Mouse (Mus musculus): ENCODE measurements around the gene Tenm4.

The Tenm4 gene

GRCm38 (mm10) chr7:96808059-96808646 is 637.1 kb downstream of the Tenm4 start:
- no peak for DNase-seq (ENCODE audit: low spot score in 2 of 2)

GRCm38 (mm10) chr7:96811691-96812090 is 640.6 kb downstream of the Tenm4 start:
- no peak for DNase-seq (ENCODE audit: low spot score in 2 of 2)

DNA sequence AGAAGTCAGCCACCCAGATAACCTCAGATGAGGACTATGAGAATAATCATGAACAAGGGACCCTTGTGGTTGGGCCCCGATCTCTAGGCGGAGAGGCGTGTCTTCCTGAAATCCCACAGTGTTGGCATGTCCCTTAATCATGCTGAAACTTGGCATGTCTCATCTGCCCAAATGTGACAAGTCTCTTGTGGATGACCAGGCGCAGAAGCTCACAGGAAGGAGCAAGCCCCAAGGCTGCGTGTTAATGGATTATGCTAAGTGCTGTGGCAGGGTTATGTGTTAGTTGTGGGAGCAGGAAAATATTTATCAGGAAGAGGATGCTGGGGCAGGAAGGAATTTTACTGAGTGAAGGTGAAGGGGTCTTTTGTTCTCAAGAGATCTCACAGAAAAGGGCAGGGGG is 642.0 kb downstream of the Tenm4 start:
- DNase-seq (ENCODE audit: low spot score in 2 of 2): no peak

GRCm38 (mm10) chr7:96813497-96814400 is 642.7 kb downstream of the Tenm4 start:
- DNase-seq (ENCODE audit: low spot score in 2 of 2): no peak

DNA sequence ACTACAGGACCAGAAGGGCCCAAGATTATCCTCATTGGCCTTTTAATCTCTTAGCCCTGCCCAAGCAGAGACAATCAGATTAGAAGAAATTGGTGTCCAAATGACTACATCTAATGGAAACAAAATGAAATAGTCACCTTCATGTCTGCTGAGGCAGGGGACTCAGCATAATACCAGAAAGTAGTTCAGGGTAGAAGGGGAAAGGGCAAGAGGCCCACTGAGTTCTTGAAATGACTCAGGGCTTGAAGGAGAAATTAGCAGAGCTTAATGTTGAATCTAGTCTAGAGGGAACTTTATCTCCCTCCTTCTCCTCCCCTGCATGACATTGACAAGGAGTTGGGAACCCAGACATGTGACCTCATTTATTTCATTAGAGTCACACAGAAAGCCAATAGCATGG is 643.5 kb downstream of the Tenm4 start:
- no peak for DNase-seq (ENCODE audit: low spot score in 2 of 2)

GRCm38 (mm10) chr7:96817030-96817674 is 646.1 kb downstream of the Tenm4 start:
- no peak for DNase-seq (ENCODE audit: low spot score in 2 of 2)

GRCm38 (mm10) chr7:96818236-96818916 is 647.3 kb downstream of the Tenm4 start:
- DNase-seq (ENCODE audit: low spot score in 2 of 2): no peak

GRCm38 (mm10) chr7:96819538-96819937 is 648.5 kb downstream of the Tenm4 start:
- DNase-seq (ENCODE audit: low spot score in 2 of 2): no peak

GRCm38 (mm10) chr7:96820343-96820742 is 649.3 kb downstream of the Tenm4 start:
- no peak for DNase-seq (ENCODE audit: low spot score in 2 of 2)

- DNase-seq (ENCODE audit: low spot score in 2 of 2): no peak
Measured at GRCm38 (mm10) chr7:96826101-96826500, 655.1 kb downstream of the Tenm4 start.

DNA sequence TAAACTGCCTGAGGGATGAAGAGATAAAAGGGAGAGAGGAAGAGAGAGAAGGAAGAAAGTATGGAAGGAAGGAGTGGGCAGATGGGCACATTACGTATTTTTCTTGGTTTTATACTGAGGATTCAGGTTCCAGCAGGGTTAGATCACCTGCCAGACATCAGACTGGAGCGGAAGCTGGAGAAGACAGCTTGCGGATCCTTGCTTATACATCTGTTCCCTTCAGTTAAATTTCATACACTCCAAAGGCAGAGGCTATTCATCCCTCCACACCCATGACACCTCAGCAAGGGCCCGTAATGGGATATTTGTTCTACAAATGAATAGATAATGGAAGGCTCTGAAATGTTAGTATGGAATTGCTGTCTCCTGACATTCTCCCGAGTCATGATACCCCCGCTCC is 655.6 kb downstream of the Tenm4 start:
- DNase-seq (ENCODE audit: low spot score in 2 of 2): no peak

DNA sequence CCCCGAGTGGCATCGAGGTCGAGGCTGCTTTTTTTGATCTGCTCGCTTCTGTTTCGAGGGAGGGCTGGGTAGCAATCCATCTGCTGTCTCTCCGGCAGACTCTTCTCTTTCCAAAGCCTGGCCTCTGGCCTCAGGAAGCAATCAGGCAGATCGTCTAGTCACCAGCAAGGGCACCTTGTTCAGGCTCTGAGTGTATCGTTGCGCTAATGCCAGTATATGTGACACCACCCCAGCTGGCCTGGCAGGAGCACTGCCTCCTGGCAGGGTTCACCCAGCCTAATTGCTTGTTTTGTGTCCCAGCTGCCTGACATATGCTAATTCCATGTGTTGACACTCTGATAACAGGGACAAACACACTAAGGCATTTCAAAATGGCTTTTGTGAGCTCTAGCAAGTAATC is 661.5 kb downstream of the Tenm4 start:
- DNase-seq (ENCODE audit: low spot score in 2 of 2): no peak

DNA sequence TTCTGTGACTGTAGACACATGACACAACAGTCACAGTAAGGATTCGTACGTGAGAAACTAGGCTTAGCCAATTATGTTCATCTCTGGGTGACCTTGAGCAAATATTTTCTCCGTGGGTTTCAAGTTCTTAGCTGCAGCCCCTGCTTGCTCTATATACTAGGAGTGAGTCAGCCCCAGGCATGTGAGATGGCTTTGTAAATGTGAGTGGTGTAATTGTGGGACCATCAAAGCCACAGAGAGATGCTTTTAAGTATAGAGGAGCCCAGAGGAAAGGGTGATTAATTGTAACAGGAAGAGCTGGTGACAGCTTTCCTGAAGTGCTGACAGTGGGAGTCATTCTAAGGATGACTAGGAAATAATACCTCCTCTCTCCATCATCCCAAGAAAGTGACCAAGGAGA is 662.0 kb downstream of the Tenm4 start:
- no peak for DNase-seq (ENCODE audit: low spot score in 2 of 2)

- no peak for DNase-seq (ENCODE audit: low spot score in 2 of 2)
Measured at GRCm38 (mm10) chr7:96834681-96835289, 663.7 kb downstream of the Tenm4 start.

GRCm38 (mm10) chr7:96835313-96835712 is 664.3 kb downstream of the Tenm4 start:
- DNase-seq (ENCODE audit: low spot score in 2 of 2): no peak

DNA sequence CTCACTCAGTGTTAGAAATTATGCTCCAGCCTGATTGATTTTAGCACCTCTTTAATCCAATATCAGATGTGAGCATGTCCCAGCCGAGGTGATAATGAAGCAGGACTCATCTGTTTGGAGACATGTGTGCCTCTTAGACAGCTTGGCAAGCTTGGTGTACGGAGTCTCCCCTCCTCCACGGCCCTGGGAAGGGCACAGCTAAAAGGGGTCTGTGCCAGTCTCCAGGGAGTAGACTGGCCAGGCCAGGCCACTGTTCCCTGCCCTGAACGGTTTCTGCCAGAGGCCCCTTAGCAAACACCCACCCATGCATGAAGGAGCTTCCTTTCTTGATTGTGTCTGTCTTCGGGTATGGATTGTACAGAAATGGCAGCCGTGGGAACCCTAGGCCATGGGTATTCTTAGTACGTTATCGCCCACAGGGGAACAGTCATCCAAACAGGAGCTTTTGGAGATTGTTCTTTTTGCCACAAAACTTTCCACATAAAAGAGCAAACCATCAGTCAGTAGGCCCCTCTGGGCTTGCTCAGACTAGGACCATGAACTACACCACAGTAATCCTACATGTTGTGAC is 667.3 kb downstream of the Tenm4 start:
- peak in 1 of 2 experiments; percentile 27 for DNase-seq (ENCODE audit: low spot score in 2 of 2)

GRCm38 (mm10) chr7:96838926-96839325 is 667.9 kb downstream of the Tenm4 start:
- no peak for DNase-seq (ENCODE audit: low spot score in 2 of 2)

GRCm38 (mm10) chr7:96839586-96839985 is 668.5 kb downstream of the Tenm4 start:
- DNase-seq (ENCODE audit: low spot score in 2 of 2): no peak

DNA sequence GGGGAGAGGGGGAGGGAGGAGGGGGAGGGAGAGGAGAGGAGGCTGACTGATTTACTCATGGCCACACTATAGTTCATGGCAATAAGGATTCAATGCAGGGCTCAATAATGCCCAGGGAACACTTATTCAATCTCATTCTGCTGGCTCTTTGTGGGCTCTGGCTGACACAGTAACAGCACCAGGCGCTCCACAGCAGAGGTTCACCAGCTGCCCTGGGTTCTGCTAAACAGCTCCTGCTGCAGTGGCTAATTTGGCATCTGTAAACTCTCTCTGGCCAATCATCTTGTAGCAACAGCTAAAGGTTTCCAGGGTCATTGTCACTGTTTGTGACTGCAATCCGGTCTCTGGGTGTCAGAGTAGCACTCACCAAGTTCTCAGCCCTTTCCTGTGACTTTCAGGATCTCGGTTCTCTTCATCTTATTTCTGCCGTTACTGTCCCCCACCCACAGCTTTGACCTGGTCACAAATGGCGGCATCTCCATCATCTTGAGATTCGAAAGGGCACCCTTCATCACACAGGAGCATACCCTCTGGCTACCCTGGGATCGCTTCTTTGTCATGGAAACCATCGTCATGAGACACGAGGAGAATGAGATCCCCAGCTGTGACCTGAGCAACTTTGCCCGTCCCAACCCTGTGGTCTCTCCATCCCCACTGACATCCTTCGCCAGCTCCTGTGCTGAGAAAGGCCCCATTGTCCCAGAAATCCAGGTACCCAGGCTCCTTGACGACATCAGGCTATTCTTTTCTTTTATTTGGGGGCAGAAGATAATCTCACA is 671.6 kb downstream of the Tenm4 start:
- DNase-seq (ENCODE audit: low spot score in 2 of 2): no peak

- DNase-seq (ENCODE audit: low spot score in 2 of 2): no peak
Measured at GRCm38 (mm10) chr7:96844104-96844894, 673.3 kb downstream of the Tenm4 start.

All from frontal cortex, postnatal 25 days (tissue).